Mouse (Mus musculus) lung, adult 2 months (tissue): ENCODE results near the gene Stk10.

Experiments used
- CTCF ChIP-seq: fragments of 200-500 bp; IDR thresholded peaks from 2 replicates; pipeline ENCODE4 v1.5.1; 2011; ENCODE audit warnings: mild to moderate bottlenecking, low read length, control low read depth; ENCODE audit not compliant: insufficient read depth
- POLR2A ChIP-seq: fragments of 200-500 bp; IDR thresholded peaks from 2 replicates; pipeline ENCODE4 v1.6.1; 2011; ENCODE audit warnings: low read depth, mild to moderate bottlenecking, control low read depth, low read length, borderline replicate concordance; ENCODE audit errors: extremely low read depth

DNA sequence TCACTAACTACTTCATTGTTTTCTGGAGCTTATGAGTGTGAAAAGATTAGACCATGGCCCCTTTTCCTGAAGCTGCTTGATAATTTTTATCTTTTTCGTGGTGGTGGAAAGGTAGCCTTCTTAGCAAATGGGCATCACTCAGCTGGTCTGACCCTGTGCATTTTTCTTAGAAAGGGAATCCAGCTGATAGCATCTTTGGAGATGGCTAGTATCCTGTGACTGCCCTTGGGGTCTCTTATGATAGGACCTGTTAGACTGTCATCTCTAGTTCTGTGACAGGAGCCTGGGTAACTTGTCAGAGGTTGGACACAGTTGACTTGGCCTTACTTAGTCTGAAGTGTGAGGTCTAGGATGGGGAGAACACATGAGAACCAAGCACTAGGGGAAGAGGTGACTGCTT, 13.8 kb upstream of the Stk10 start:
- TF ChIP-seq CTCF (no peak), POLR2A (no peak)
